Mouse (Mus musculus) ES-E14 (cell line): ENCODE results near the gene Alpl. TPM values are rescaled to one million over a fixed set of nuclear protein-coding genes. Genes with fewer than 3 reads are reported as not detected.

ENCODE experiments used
- DNase-seq: peaks from one replicate; pipeline ENCODE4 v3.0.0-alpha.2; 2013; ENCODE audit warnings: low read depth, low spot score
- H3K27ac ChIP-seq: 2 replicates; pipeline ENCODE4 v1.5.1; 2012; ENCODE audit warnings: low read depth, mild to moderate bottlenecking, low read length, moderate library complexity, mixed read lengths; ENCODE audit not compliant: poor library complexity, insufficient read depth, severe bottlenecking
- H3K36me3 ChIP-seq: 2 replicates; pipeline ENCODE4 v1.6.1; 2012; ENCODE audit warnings: mild to moderate bottlenecking, low read length, moderate library complexity, mixed read lengths; ENCODE audit not compliant: control insufficient read depth, poor library complexity, insufficient read depth, severe bottlenecking
- H3K4me1 ChIP-seq, 2 experiments: fragments of 150-350 bp in 1 of 2; sonication (generic) in 1 of 2; 2 replicates each; pipeline ENCODE4 v1.6.1; 2012; ENCODE audit warnings: low read length in 2 of 2, mild to moderate bottlenecking in 1 of 2, mixed read lengths in 1 of 2; ENCODE audit not compliant: control insufficient read depth in 2 of 2, insufficient read depth in 2 of 2, poor library complexity in 1 of 2
- H3K4me3 ChIP-seq, 2 experiments: fragments of 150-350 bp in 1 of 2; sonication (generic) in 1 of 2; 2 replicates each; pipeline ENCODE4 v1.5.1; 2012; ENCODE audit warnings: low read length in 2 of 2, low read depth in 1 of 2, mild to moderate bottlenecking in 1 of 2, mixed read lengths in 1 of 2; ENCODE audit not compliant: insufficient read depth in 1 of 2, poor library complexity in 1 of 2, severe bottlenecking in 1 of 2
- H3K9ac ChIP-seq: 2 replicates; pipeline ENCODE4 v1.6.1; 2012; ENCODE audit warnings: low read depth, mild to moderate bottlenecking, low read length, mixed read lengths; ENCODE audit not compliant: poor library complexity, insufficient read depth, severe bottlenecking
- H3K9me3 ChIP-seq: fragments of 150-350 bp; sonication (generic); 2 replicates; pipeline ENCODE4 v1.6.1; 2012; ENCODE audit warnings: low read depth, mild to moderate bottlenecking, low read length; ENCODE audit not compliant: control insufficient read depth, insufficient read depth
- CHD2 ChIP-seq: IDR thresholded peaks from 2 replicates; pipeline ENCODE4 v1.6.1; 2014; ENCODE audit warnings: mild to moderate bottlenecking, low read depth, low read length, inconsistent platforms
- HCFC1 ChIP-seq: IDR thresholded peaks from 2 replicates; pipeline ENCODE4 v1.6.1; 2012; ENCODE audit warnings: low read length, inconsistent platforms, borderline replicate concordance; ENCODE audit not compliant: insufficient read depth
- MAFK ChIP-seq: IDR thresholded peaks from 2 replicates; pipeline ENCODE4 v1.6.1; 2014; ENCODE audit warnings: mild to moderate bottlenecking, low read depth, low read length, inconsistent platforms; ENCODE audit not compliant: insufficient read depth
- ZC3H11A ChIP-seq: IDR thresholded peaks from 2 replicates; pipeline ENCODE4 v1.6.1; 2012; ENCODE audit warnings: low read depth, mild to moderate bottlenecking, inconsistent platforms, low read length, borderline replicate concordance
- ZNF384 ChIP-seq: IDR thresholded peaks from 2 replicates; pipeline ENCODE4 v1.6.1; 2012; ENCODE audit warnings: low read depth, low read length, inconsistent platforms
- in situ Hi-C, 2 experiments: fragments of 600-800 bp; cut with MboI; formaldehyde crosslinking; loops; one replicate each; pipeline ENCODE4 v1.15.1; 2025; ENCODE audit warnings: low sequenced_read_pairs in 2 of 2, inconsistent platforms in 1 of 2; ENCODE audit not compliant: unreplicated experiment in 2 of 2
- total RNA-seq: library from RNA; depleted of rRNA; stranded (reverse); fragments of 300-350 nt; gene quantifications from 2 replicates; pipeline ENCODE4 v1.2.3, GENCODE M21; 2012

Gene Alpl
- total RNA-seq, 1 experiment: 234 TPM

GRCm38 (mm10) chr4:137721563-137721962 is 74.6 kb downstream of the Alpl start:
- Histone ChIP-seq H3K4me3 (no peak overlapping the region), H3K36me3 (peaks cover 14% of the 10 kb centered on the region; the same call in 1 of the 2 replicates), H3K9ac (no peak overlapping the region), H3K9me3 (no peaks in the 10 kb centered on the region), H3K27ac (no peak overlapping the region), H3K4me1 (peaks cover 4 to 44% of the 10 kb centered on the region in 2 experiments)
- TF ChIP-seq ZNF384 (no peak), MAFK (no peak), CHD2 (no peak), ZC3H11A (no peak)
- no peak for DNase-seq
- in situ Hi-C loops: no loop called here

- H3K36me3 ChIP-seq: peaks cover 8% of the 10 kb centered on the region; the same call in 1 of the 2 replicates
- no peak for DNase-seq
- peak overlapping the region; percentile 54 for H3K9ac ChIP-seq
- peak overlapping the region; percentile 49 to 68; a peak in 3 of 4 replicates for H3K4me3 ChIP-seq
- in situ Hi-C loops: no loop called here
- H3K4me1 ChIP-seq: peaks cover 4 to 45% of the 10 kb centered on the region in 2 experiments
- TF ChIP-seq ZC3H11A: no peak
- TF ChIP-seq HCFC1: no peak
- TF ChIP-seq CHD2: no peak
- TF ChIP-seq ZNF384: no peak
- TF ChIP-seq MAFK: peak; percentile 28; the same call in 1 of the 2 replicates
- H3K9me3 ChIP-seq: no peaks in the 10 kb centered on the region
- H3K27ac ChIP-seq: peak overlapping the region; percentile 61; the same call in 1 of the 2 replicates
Observed at GRCm38 (mm10) chr4:137719378-137720077, 76.7 kb downstream of the Alpl start.

- H3K4me3 ChIP-seq: no peak overlapping the region
- no peak for DNase-seq
- H3K4me1 ChIP-seq: peaks cover 4 to 34% of the 10 kb centered on the region in 2 experiments
- peaks cover 8% of the 10 kb centered on the region; the same call in 1 of the 2 replicates for H3K36me3 ChIP-seq
- no peak overlapping the region; the same call in 1 of the 2 replicates for H3K9ac ChIP-seq
- no peak for TF ChIP-seq ZNF384
- no peak for TF ChIP-seq ZC3H11A
- TF ChIP-seq CHD2: no peak
- no peak for TF ChIP-seq HCFC1
- TF ChIP-seq MAFK: no peak
- H3K9me3 ChIP-seq: no peaks in the 10 kb centered on the region
- in situ Hi-C loops: no loop called here
- H3K27ac ChIP-seq: no peak overlapping the region
Observed at GRCm38 (mm10) chr4:137717671-137718070, 78.5 kb downstream of the Alpl start.

GRCm38 (mm10) chr4:137717005-137717404 is 79.2 kb downstream of the Alpl start:
- H3K4me1 ChIP-seq: peaks cover 4 to 34% of the 10 kb centered on the region in 2 experiments; a peak in 3 of 4 replicates
- no peak overlapping the region; the same call in 1 of the 2 replicates for H3K9ac ChIP-seq
- H3K27ac ChIP-seq: no peak overlapping the region
- no peaks in the 10 kb centered on the region for H3K9me3 ChIP-seq
- DNase-seq: no peak
- H3K4me3 ChIP-seq: no peak overlapping the region
- no peak for TF ChIP-seq MAFK
- TF ChIP-seq ZC3H11A: no peak
- no peak for TF ChIP-seq HCFC1
- TF ChIP-seq CHD2: no peak
- no peak for TF ChIP-seq ZNF384
- in situ Hi-C loops: no loop called here
- H3K36me3 ChIP-seq: peaks cover 5% of the 10 kb centered on the region; the same call in 1 of the 2 replicates
